Mouse (Mus musculus): ENCODE data around the gene Smim6. TPM values are rescaled to one million over a fixed set of nuclear protein-coding genes. Genes with fewer than 3 reads are reported as not detected.

Gene Smim6
- 56.4 TPM for polyA plus RNA-seq (2014; fragmentation: Illumina TruSeq; extraction: RNeasy Lipid Tissue Mini Kit (QIAGEN cat#74804); ENCODE audit: insufficient read depth, low read depth, low replicate concordance)

GRCm38 (mm10) chr11:115911632-115912376, at the start of gene Smim6:
Smim6 (plus strand) TSS chr11:115912017.

GRCm38 (mm10) chr11:115899486-115900266, 12.1 kb upstream of the Smim6 start, which contains the start of gene Smim5:
Smim5 (plus strand) TSS chr11:115899966.

GRCm38 (mm10) chr11:115933108-115933746, 21.4 kb downstream of the Smim6 start, which contains the start of the genes Sap30bp and Recql5:
Sap30bp (plus strand) TSS chr11:115933282.
Recql5 (minus strand) TSS chr11:115933477.

Other genes with a start within 250 kb of the Smim6 start
- gene Grb2, start 203.4 kb upstream of the Smim6 start, polyA plus RNA-seq (2014; fragmentation: Illumina TruSeq; extraction: RNeasy Lipid Tissue Mini Kit (QIAGEN cat#74804); ENCODE audit: insufficient read depth, low read depth, low replicate concordance): 44.3 TPM
- 11.1 TPM for gene Tmem94, start 146.6 kb upstream of the Smim6 start, polyA plus RNA-seq (2014; fragmentation: Illumina TruSeq; extraction: RNeasy Lipid Tissue Mini Kit (QIAGEN cat#74804); ENCODE audit: insufficient read depth, low read depth, low replicate concordance)
- gene Caskin2, start 98.4 kb upstream of the Smim6 start, polyA plus RNA-seq (2014; fragmentation: Illumina TruSeq; extraction: RNeasy Lipid Tissue Mini Kit (QIAGEN cat#74804); ENCODE audit: insufficient read depth, low read depth, low replicate concordance): 27.9 TPM
- gene Tsen54, start 97.3 kb upstream of the Smim6 start, polyA plus RNA-seq (2014; fragmentation: Illumina TruSeq; extraction: RNeasy Lipid Tissue Mini Kit (QIAGEN cat#74804); ENCODE audit: insufficient read depth, low read depth, low replicate concordance): 12.5 TPM
- 39.5 TPM for gene Llgl2, start 88.0 kb upstream of the Smim6 start, polyA plus RNA-seq (2014; fragmentation: Illumina TruSeq; extraction: RNeasy Lipid Tissue Mini Kit (QIAGEN cat#74804); ENCODE audit: insufficient read depth, low read depth, low replicate concordance)
- 1.1 TPM for gene Myo15b, start 53.6 kb upstream of the Smim6 start, polyA plus RNA-seq (2014; fragmentation: Illumina TruSeq; extraction: RNeasy Lipid Tissue Mini Kit (QIAGEN cat#74804); ENCODE audit: insufficient read depth, low read depth, low replicate concordance)
- 24.6 TPM for gene Smim5, start 12.1 kb upstream of the Smim6 start, polyA plus RNA-seq (2014; fragmentation: Illumina TruSeq; extraction: RNeasy Lipid Tissue Mini Kit (QIAGEN cat#74804); ENCODE audit: insufficient read depth, low read depth, low replicate concordance)
- 14.9 TPM for gene Sap30bp, start 21.3 kb downstream of the Smim6 start, polyA plus RNA-seq (2014; fragmentation: Illumina TruSeq; extraction: RNeasy Lipid Tissue Mini Kit (QIAGEN cat#74804); ENCODE audit: insufficient read depth, low read depth, low replicate concordance)
- gene Recql5, start 21.5 kb downstream of the Smim6 start, polyA plus RNA-seq (2014; fragmentation: Illumina TruSeq; extraction: RNeasy Lipid Tissue Mini Kit (QIAGEN cat#74804); ENCODE audit: insufficient read depth, low read depth, low replicate concordance): 8.3 TPM
- gene Itgb4, start 62.7 kb downstream of the Smim6 start, polyA plus RNA-seq (2014; fragmentation: Illumina TruSeq; extraction: RNeasy Lipid Tissue Mini Kit (QIAGEN cat#74804); ENCODE audit: insufficient read depth, low read depth, low replicate concordance): 2.0 TPM
- 37.1 TPM for gene Galk1, start 100.7 kb downstream of the Smim6 start, polyA plus RNA-seq (2014; fragmentation: Illumina TruSeq; extraction: RNeasy Lipid Tissue Mini Kit (QIAGEN cat#74804); ENCODE audit: insufficient read depth, low read depth, low replicate concordance)
- 439 TPM for gene H3f3b, start 115.9 kb downstream of the Smim6 start, polyA plus RNA-seq (2014; fragmentation: Illumina TruSeq; extraction: RNeasy Lipid Tissue Mini Kit (QIAGEN cat#74804); ENCODE audit: insufficient read depth, low read depth, low replicate concordance)
- gene Unk, start 118.3 kb downstream of the Smim6 start, polyA plus RNA-seq (2014; fragmentation: Illumina TruSeq; extraction: RNeasy Lipid Tissue Mini Kit (QIAGEN cat#74804); ENCODE audit: insufficient read depth, low read depth, low replicate concordance): 10.2 TPM
- 22.3 TPM for gene Unc13d, start 165.9 kb downstream of the Smim6 start, polyA plus RNA-seq (2014; fragmentation: Illumina TruSeq; extraction: RNeasy Lipid Tissue Mini Kit (QIAGEN cat#74804); ENCODE audit: insufficient read depth, low read depth, low replicate concordance)
- 101 TPM for gene Wbp2, start 175.0 kb downstream of the Smim6 start, polyA plus RNA-seq (2014; fragmentation: Illumina TruSeq; extraction: RNeasy Lipid Tissue Mini Kit (QIAGEN cat#74804); ENCODE audit: insufficient read depth, low read depth, low replicate concordance)
- 16.8 TPM for gene Trim47, start 215.2 kb downstream of the Smim6 start, polyA plus RNA-seq (2014; fragmentation: Illumina TruSeq; extraction: RNeasy Lipid Tissue Mini Kit (QIAGEN cat#74804); ENCODE audit: insufficient read depth, low read depth, low replicate concordance)
- gene Trim65, start 219.1 kb downstream of the Smim6 start, polyA plus RNA-seq (2014; fragmentation: Illumina TruSeq; extraction: RNeasy Lipid Tissue Mini Kit (QIAGEN cat#74804); ENCODE audit: insufficient read depth, low read depth, low replicate concordance): 6.5 TPM
- 30.3 TPM for gene Mrpl38, start 226.9 kb downstream of the Smim6 start, polyA plus RNA-seq (2014; fragmentation: Illumina TruSeq; extraction: RNeasy Lipid Tissue Mini Kit (QIAGEN cat#74804); ENCODE audit: insufficient read depth, low read depth, low replicate concordance)

Measured in lung, adult 10 weeks (tissue).